Mouse (Mus musculus) kidney, postnatal 14 days (tissue): ENCODE results near the gene Ehbp1l1.
"Not testable (repeated sequence)": the region's sequence is repeated elsewhere in the genome, so short reads cannot be mapped to it uniquely, and the experiment has no call there.

Source experiments
- DNase-seq: peaks from one replicate; pipeline ENCODE4 v3.0.0; 2022; ENCODE audit warnings: mixed read lengths

Gene Ehbp1l1

GRCm38 (mm10) chr19:5704801-5705571 lies 21.1 kb downstream of the Ehbp1l1 start:
- DNase-seq: peak; percentile 60

- no peak for DNase-seq
Observed at GRCm38 (mm10) chr19:5704163-5704800, 21.8 kb downstream of the Ehbp1l1 start, which contains the start of gene Kcnk7. Gene Kcnk7, plus strand, starts transcription at chr19:5704367.

GRCm38 (mm10) chr19:5695849-5696462 lies 30.2 kb downstream of the Ehbp1l1 start:
- no peak for DNase-seq

GRCm38 (mm10) chr19:5693801-5694200 lies 32.3 kb downstream of the Ehbp1l1 start:
- DNase-seq: no peak

GRCm38 (mm10) chr19:5692913-5693396 lies 33.2 kb downstream of the Ehbp1l1 start:
- peak; percentile 51 for DNase-seq

GRCm38 (mm10) chr19:5692086-5692912 lies 33.8 kb downstream of the Ehbp1l1 start:
- DNase-seq: peak; percentile 84

GRCm38 (mm10) chr19:5691601-5692000 lies 34.5 kb downstream of the Ehbp1l1 start:
- DNase-seq: no peak

GRCm38 (mm10) chr19:5690343-5690735 lies 35.8 kb downstream of the Ehbp1l1 start:
- DNase-seq: no peak

- peak; percentile 94 for DNase-seq
Observed at GRCm38 (mm10) chr19:5689565-5690342, 36.4 kb downstream of the Ehbp1l1 start.

GRCm38 (mm10) chr19:5689088-5689428 lies 37.1 kb downstream of the Ehbp1l1 start:
- DNase-seq: no peak

- peak; percentile 99 for DNase-seq
Observed at GRCm38 (mm10) chr19:5688200-5689087, 37.7 kb downstream of the Ehbp1l1 start, which contains the start of the genes Map3k11 and Pcnx3. Gene Map3k11, plus strand, starts transcription at chr19:5688742. Gene Pcnx3, minus strand, starts transcription at chr19:5688908.

GRCm38 (mm10) chr19:5687738-5688137 lies 38.4 kb downstream of the Ehbp1l1 start:
- DNase-seq: no peak

- DNase-seq: not testable (repeated sequence)
Observed at GRCm38 (mm10) chr19:5686954-5687353, 39.2 kb downstream of the Ehbp1l1 start.

GRCm38 (mm10) chr19:5686437-5686836 lies 39.7 kb downstream of the Ehbp1l1 start:
- no peak for DNase-seq

- DNase-seq: no peak
Observed at GRCm38 (mm10) chr19:5685861-5686260, 40.3 kb downstream of the Ehbp1l1 start.

GRCm38 (mm10) chr19:5685431-5685830 lies 40.7 kb downstream of the Ehbp1l1 start:
- DNase-seq: no peak

GRCm38 (mm10) chr19:5684985-5685384 lies 41.1 kb downstream of the Ehbp1l1 start:
- no peak for DNase-seq

- no peak for DNase-seq
Observed at GRCm38 (mm10) chr19:5684236-5684635, 41.9 kb downstream of the Ehbp1l1 start.

- peak; percentile 64 for DNase-seq
Observed at GRCm38 (mm10) chr19:5680432-5680831, 45.7 kb downstream of the Ehbp1l1 start.

GRCm38 (mm10) chr19:5668372-5668771 lies 57.7 kb downstream of the Ehbp1l1 start:
- DNase-seq: no peak

- DNase-seq: no peak
Observed at GRCm38 (mm10) chr19:5666386-5666785, 59.7 kb downstream of the Ehbp1l1 start.
